8 mouse cellular contexts compared by ENCODE assay signal in genomic region chr1:134495991-134496390, GRCm38 (mm10). TPM values are rescaled to one million over a fixed set of nuclear protein-coding genes. Genes with fewer than 3 reads are reported as not detected.
DNase-seq lines count a peak whose midpoint lies in the region; ATAC-seq lines count a peak whose summit lies in the region.

No protein-coding gene starts in this region.

- H3K27me3 ChIP-seq in lung, embryonic 16.5 days (ENCODE audit: control insufficient read depth, insufficient read depth, low read depth, low read length) = no peaks in the 10 kb centered on the region
- H3K27me3 ChIP-seq in stomach, embryonic 15.5 days (replicated peaks) = no peaks in the 10 kb centered on the region

- DNase-seq in adrenal gland, adult (ENCODE audit: inconsistent age in 2 of 2, low spot score in 1 of 2) = peak; percentile 57 to 81
- no peak for DNase-seq in adrenal gland, postnatal 4 days (ENCODE audit: low spot score in 2 of 2)
- DNase-seq in lung, postnatal 14 days = no peak
- peak; percentile 56 to 76 for DNase-seq in kidney, postnatal 36 days
- no peak for DNase-seq in layer of hippocampus, postnatal 10 days (ENCODE audit: low spot score in 2 of 2)
- no peak for DNase-seq in yolk sac, embryonic 10.5 days (ENCODE audit: low spot score)

- H3K4me1 ChIP-seq in lung, embryonic 16.5 days (replicated peaks; ENCODE audit: control insufficient read depth, insufficient read depth, low read length) = peaks cover 11% of the 10 kb centered on the region
- H3K4me1 ChIP-seq in stomach, embryonic 15.5 days = peaks cover 9% of the 10 kb centered on the region; the same call in 1 of the 2 replicates

- no peaks in the 10 kb centered on the region for H3K9me3 ChIP-seq in lung, embryonic 16.5 days (ENCODE audit: control insufficient read depth, low read length)
- no peaks in the 10 kb centered on the region for H3K9me3 ChIP-seq in stomach, embryonic 15.5 days

- WGBS in lung, embryonic 16.5 days = 66% methylated on average over 10 of the region's 10 CpGs
- WGBS in stomach, embryonic 15.5 days = 71% methylated on average over 10 of the region's 10 CpGs

- no peak for ATAC-seq in lung, embryonic 16.5 days (ENCODE audit: low read depth)
- no peak for ATAC-seq in stomach, embryonic 15.5 days (ENCODE audit: insufficient read depth, low FRiP score, low read depth)

- no peak overlapping the region; the same call in 1 of the 2 replicates for H3K27ac ChIP-seq in lung, embryonic 16.5 days (ENCODE audit: low read length)
- H3K27ac ChIP-seq in stomach, embryonic 15.5 days = 0 out of 2 replicates have a peak overlapping the region, but pooled peaks have one; percentile 7

- peak overlapping the region; percentile 79 for H3K4me2 ChIP-seq in lung, embryonic 16.5 days (ENCODE audit: low read depth, low read length)
- peak overlapping the region; percentile 68 for H3K4me2 ChIP-seq in stomach, embryonic 15.5 days

- H3K9ac ChIP-seq in lung, embryonic 16.5 days (ENCODE audit: low read length) = peak overlapping the region; percentile 85; the same call in 1 of the 2 replicates
- no peak overlapping the region for H3K9ac ChIP-seq in stomach, embryonic 15.5 days

- peak overlapping the region; percentile 89 for H3K4me3 ChIP-seq in lung, embryonic 16.5 days (ENCODE audit: low read length)
- peak overlapping the region; percentile 75 for H3K4me3 ChIP-seq in stomach, embryonic 15.5 days (replicated peaks)

- no peaks in the 10 kb centered on the region for H3K36me3 ChIP-seq in lung, embryonic 16.5 days (ENCODE audit: control insufficient read depth, insufficient read depth, low read length)
- no peaks in the 10 kb centered on the region for H3K36me3 ChIP-seq in stomach, embryonic 15.5 days

RNA-seq across cellular contexts. Expression of gene Rabif, which starts 1.5 kb away (rescaled TPM):
- 10 to 100 TPM; 28.7 to 29.6 TPM for total RNA-seq in adrenal gland, postnatal 4 days (2021)
- 37.3 and 39.2 TPM in 2 replicates for polyA plus RNA-seq in lung, embryonic 16.5 days (2015; fragmentation: Nextera tagmentation; extraction: Ambion mirVana)
- 37.2 and 42.7 TPM in 2 replicates for polyA plus RNA-seq in stomach, embryonic 15.5 days (2015; fragmentation: Nextera tagmentation; extraction: Ambion mirVana)
- 10 to 100 TPM; 28.9 to 33.9 TPM for total RNA-seq in layer of hippocampus, postnatal 10 days (2021)

RNA-seq across cellular contexts. Expression of gene Klhl12, which starts 40.7 kb away (rescaled TPM):
- 10 to 100 TPM; 25.4 to 26.5 TPM for total RNA-seq in adrenal gland, postnatal 4 days (2021)
- 26.8 and 27.5 TPM in 2 replicates for polyA plus RNA-seq in lung, embryonic 16.5 days (2015; fragmentation: Nextera tagmentation; extraction: Ambion mirVana)
- polyA plus RNA-seq in stomach, embryonic 15.5 days (2015; fragmentation: Nextera tagmentation; extraction: Ambion mirVana) = 24.0 and 24.2 TPM in 2 replicates
- 10 to 100 TPM; 37.7 to 39.5 TPM for total RNA-seq in layer of hippocampus, postnatal 10 days (2021)

RNA-seq across cellular contexts. Expression of gene Mgat4e, which starts 53.5 kb away (rescaled TPM):
- total RNA-seq in adrenal gland, postnatal 4 days (2021) = not detected
- polyA plus RNA-seq in lung, embryonic 16.5 days (2015; fragmentation: Nextera tagmentation; extraction: Ambion mirVana) = not detected in 2 replicates
- not detected in 2 replicates for polyA plus RNA-seq in stomach, embryonic 15.5 days (2015; fragmentation: Nextera tagmentation; extraction: Ambion mirVana)
- not detected for total RNA-seq in layer of hippocampus, postnatal 10 days (2021)

Comparison
In these comparisons a context has a peak if more than half of its experiments do, and no peak if none do; other contexts are left out.
1. DNase-seq: peak in adrenal gland, adult (2 of 2) and kidney, postnatal 36 days (2 of 2); none in adrenal gland, postnatal 4 days (0 of 2), lung, postnatal 14 days (single experiment), layer of hippocampus, postnatal 10 days (0 of 2) and yolk sac, embryonic 10.5 days (single experiment).